Mouse (Mus musculus) thymus, postnatal 10 days (tissue): ENCODE data around the gene Hist2h3c1.
"Not testable (repeated sequence)": the region's sequence is repeated elsewhere in the genome, so short reads cannot be mapped to it uniquely, and the experiment has no call there.

Experiments used
- DNase-seq, 2 experiments: peaks; one replicate each; pipeline ENCODE4 v3.0.0; 2021; ENCODE audit warnings: low spot score in 2 of 2

Gene Hist2h3c1

GRCm38 (mm10) chr3:96246427-96246856 lies at the start of gene Hist2h3c1:
Gene Hist2h3c1, plus strand, starts transcription at chr3:96246685.
- not testable (repeated sequence) for DNase-seq

- peak; percentile 75 to 79 for DNase-seq
Measured at GRCm38 (mm10) chr3:96197129-96197749, 49.2 kb upstream of the Hist2h3c1 start.

- DNase-seq = peak; percentile 41 to 50
Measured at GRCm38 (mm10) chr3:96198181-96198580, 48.3 kb upstream of the Hist2h3c1 start.

- DNase-seq = not testable (repeated sequence)
Measured at GRCm38 (mm10) chr3:96198601-96199251, 47.8 kb upstream of the Hist2h3c1 start.

- no peak for DNase-seq
Measured at GRCm38 (mm10) chr3:96199731-96200130, 46.8 kb upstream of the Hist2h3c1 start.

GRCm38 (mm10) chr3:96207819-96208218 lies 38.7 kb upstream of the Hist2h3c1 start:
- no peak for DNase-seq

- DNase-seq = no peak
Measured at GRCm38 (mm10) chr3:96209242-96209641, 37.2 kb upstream of the Hist2h3c1 start.

GRCm38 (mm10) chr3:96219191-96219641 lies 27.3 kb upstream of the Hist2h3c1 start:
- peak; percentile 36 to 46 for DNase-seq

GRCm38 (mm10) chr3:96219661-96220130 lies 26.8 kb upstream of the Hist2h3c1 start, which contains the start of the genes Bola1 and Hist2h2ab:
Gene Bola1, minus strand, starts transcription at chr3:96219709.
Gene Hist2h2ab, plus strand, starts transcription at chr3:96219865.
- peak; percentile 68 to 73 for DNase-seq

GRCm38 (mm10) chr3:96220131-96220764 lies 26.2 kb upstream of the Hist2h3c1 start:
- not testable (repeated sequence) for DNase-seq

- peak; percentile 91 for DNase-seq
Measured at GRCm38 (mm10) chr3:96220765-96221639, 25.5 kb upstream of the Hist2h3c1 start, which contains the start of the genes Hist2h2ac and Hist2h2be. Gene Hist2h2ac, minus strand, starts transcription at chr3:96220880. Gene Hist2h2be, plus strand, starts transcription at chr3:96221119.

GRCm38 (mm10) chr3:96221640-96222038 lies 24.8 kb upstream of the Hist2h3c1 start:
- DNase-seq = peak; percentile 20 to 38

- DNase-seq = no peak
Measured at GRCm38 (mm10) chr3:96222774-96223173, 23.7 kb upstream of the Hist2h3c1 start.

- DNase-seq = no peak
Measured at GRCm38 (mm10) chr3:96225421-96225820, 21.1 kb upstream of the Hist2h3c1 start.

- DNase-seq = no peak
Measured at GRCm38 (mm10) chr3:96226695-96227648, 19.5 kb upstream of the Hist2h3c1 start.

GRCm38 (mm10) chr3:96228828-96229227 lies 17.7 kb upstream of the Hist2h3c1 start:
- DNase-seq = no peak

- DNase-seq = no peak
Measured at GRCm38 (mm10) chr3:96230404-96230803, 16.1 kb upstream of the Hist2h3c1 start.

GRCm38 (mm10) chr3:96230910-96231757 lies 15.4 kb upstream of the Hist2h3c1 start:
- DNase-seq = no peak

GRCm38 (mm10) chr3:96231758-96232120 lies 14.7 kb upstream of the Hist2h3c1 start:
- no peak for DNase-seq
